Mouse (Mus musculus): Measurements from ENCODE around the gene Nr6a1. TPM values are rescaled to one million over a fixed set of nuclear protein-coding genes. Genes with fewer than 3 reads are reported as not detected.

The Nr6a1 gene
- polyA plus RNA-seq, 2 experiments, result 0.90 to 1.2 TPM

DNA sequence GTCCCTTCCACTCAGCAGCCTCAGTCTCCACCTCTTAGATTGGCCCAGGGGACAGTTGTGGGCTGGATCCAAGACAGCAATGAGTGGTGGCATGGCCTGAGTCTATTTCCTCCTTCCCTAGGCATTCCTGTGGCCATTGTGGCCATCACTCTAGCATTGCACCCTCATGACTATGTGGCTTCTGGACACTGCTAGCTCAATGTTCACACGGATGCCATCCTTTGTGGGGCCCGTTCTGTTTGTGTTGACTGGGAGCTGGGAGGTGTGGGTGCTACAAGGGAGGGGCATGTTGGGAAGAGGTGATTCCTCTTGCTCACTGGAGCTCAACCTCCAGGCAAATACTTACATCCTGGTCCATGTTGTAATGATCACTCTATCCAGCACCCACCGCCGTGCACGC is 245.3 kb downstream of the Nr6a1 start:
- no peak for ATAC-seq (ENCODE audit: insufficient read depth)
- no peak overlapping the region for H3K4me2 ChIP-seq (ENCODE audit: low read depth)
- WGBS (ENCODE audit: insufficient replicate concordance), result 78% methylated on average over 5 of the region's 5 CpGs
- H3K27me3 ChIP-seq (ENCODE audit: control insufficient read depth, insufficient read depth, low read length), result no peaks in the 10 kb centered on the region
- no peak for TF ChIP-seq CTCF (IDR thresholded peaks at IDR 0.05; ENCODE audit: low read depth)
- no peak for TF ChIP-seq EP300 (IDR thresholded peaks at IDR 0.05; ENCODE audit: low read depth)
- no peak overlapping the region for H3K27ac ChIP-seq
- peaks cover 0 to 7% of the 10 kb centered on the region in 2 experiments; a peak in 2 of 4 replicates for H3K4me1 ChIP-seq (replicated peaks; ENCODE audit: control insufficient read depth in 2 of 2, insufficient read depth in 2 of 2, low read length in 1 of 2)
- DNase-seq (ENCODE audit: low read depth in 3 of 3, low spot score in 3 of 3), result no peak
- no peaks in the 10 kb centered on the region for H3K9me3 ChIP-seq (ENCODE audit: control insufficient read depth, low read length)
- H3K4me3 ChIP-seq (ENCODE audit: insufficient read depth in 1 of 2, low read depth in 2 of 2, low read length in 2 of 2), result no peak overlapping the region
- no peaks in the 10 kb centered on the region for H3K36me3 ChIP-seq (replicated peaks; ENCODE audit: control insufficient read depth, insufficient read depth, low read depth)
- no peak overlapping the region for H3K9ac ChIP-seq (replicated peaks)

DNA sequence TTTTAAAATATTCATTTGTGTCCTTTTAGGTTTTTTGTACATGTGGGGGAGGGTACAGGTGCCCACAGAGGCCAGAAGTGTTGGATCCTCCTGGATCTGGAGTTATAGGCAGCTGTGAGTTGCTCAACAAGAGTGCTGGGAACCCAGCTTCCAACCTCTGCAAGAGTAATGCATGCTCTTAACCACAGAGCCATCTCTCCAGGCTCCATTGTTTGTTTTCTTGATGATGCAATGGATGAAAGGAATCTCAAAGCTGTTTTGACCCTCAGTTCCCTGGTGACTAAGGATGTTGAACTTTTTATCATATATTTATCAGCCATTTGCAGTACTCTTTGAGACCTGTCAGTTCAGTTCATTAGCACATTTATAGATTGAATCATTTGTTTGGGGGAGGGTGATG is 248.5 kb downstream of the Nr6a1 start:
- TF ChIP-seq EP300 (IDR thresholded peaks at IDR 0.05; ENCODE audit: low read depth), result no peak
- TF ChIP-seq CTCF (IDR thresholded peaks at IDR 0.05; ENCODE audit: low read depth), result no peak

GRCm38 (mm10) chr2:38675366-38675969 is 252.0 kb downstream of the Nr6a1 start:
- Histone ChIP-seq H3K36me3 (replicated peaks; ENCODE audit: control insufficient read depth, insufficient read depth, low read depth) (no peaks in the 10 kb centered on the region), H3K4me2 (ENCODE audit: low read depth) (no peak overlapping the region), H3K27me3 (ENCODE audit: control insufficient read depth, insufficient read depth, low read length) (no peaks in the 10 kb centered on the region), H3K27ac (no peak overlapping the region), H3K4me3 (ENCODE audit: insufficient read depth in 1 of 2, low read depth in 2 of 2, low read length in 2 of 2) (no peak overlapping the region), H3K9ac (replicated peaks) (no peak overlapping the region), H3K9me3 (ENCODE audit: control insufficient read depth, low read length) (no peaks in the 10 kb centered on the region), H3K4me1 (replicated peaks; ENCODE audit: control insufficient read depth in 2 of 2, insufficient read depth in 2 of 2, low read length in 1 of 2) (no peaks in the 10 kb centered on the region)
- TF ChIP-seq EP300 (IDR thresholded peaks at IDR 0.05; ENCODE audit: low read depth) (no peak), CTCF (IDR thresholded peaks at IDR 0.05; ENCODE audit: low read depth) (peak; percentile 54)
- 51% methylated on average over 9 of the region's 9 CpGs for WGBS (ENCODE audit: insufficient replicate concordance)
- DNase-seq (ENCODE audit: low read depth in 3 of 3, low spot score in 3 of 3) (no peak), ATAC-seq (ENCODE audit: insufficient read depth) (no peak)

More for the DNA sequence above, 248.5 kb downstream of the Nr6a1 start:
- ATAC-seq (ENCODE audit: insufficient read depth), result no peak
- no peaks in the 10 kb centered on the region for H3K27me3 ChIP-seq (ENCODE audit: control insufficient read depth, insufficient read depth, low read length)
- H3K36me3 ChIP-seq (replicated peaks; ENCODE audit: control insufficient read depth, insufficient read depth, low read depth), result no peaks in the 10 kb centered on the region
- H3K9me3 ChIP-seq (ENCODE audit: control insufficient read depth, low read length), result no peaks in the 10 kb centered on the region
- H3K4me2 ChIP-seq (ENCODE audit: low read depth), result no peak overlapping the region
- no peak overlapping the region for H3K4me3 ChIP-seq (ENCODE audit: insufficient read depth in 1 of 2, low read depth in 2 of 2, low read length in 2 of 2)
- peaks cover 0 to 7% of the 10 kb centered on the region in 2 experiments; a peak in 2 of 4 replicates for H3K4me1 ChIP-seq (replicated peaks; ENCODE audit: control insufficient read depth in 2 of 2, insufficient read depth in 2 of 2, low read length in 1 of 2)
- no peak overlapping the region for H3K27ac ChIP-seq
- DNase-seq (ENCODE audit: low read depth in 3 of 3, low spot score in 3 of 3), result no peak
- H3K9ac ChIP-seq (replicated peaks), result no peak overlapping the region

Small RNAs within 50 kb of the gene (microRNA-seq; reads per million reads assigned to microRNA genes)
- gene Mir181a-2 (61.7 reads per million, percentile 42 among the genes with 10 or more reads in this experiment), gene Mir181b-2 (246 reads per million, percentile 59 among the genes with 10 or more reads in this experiment)

Other genes with a start within 250 kb of the Nr6a1 start
- not detected in 2 replicates for gene Nr5a1, start 213.1 kb downstream of the Nr6a1 start, polyA plus RNA-seq (2012; rRNA removed)
- not detected in 2 replicates for gene Nr5a1, start 213.1 kb downstream of the Nr6a1 start, polyA plus RNA-seq (2014; fragmentation: Nextera tagmentation; extraction: Ambion mirVana)
- gene Olfml2a, start 4.3 kb upstream of the Nr6a1 start, polyA plus RNA-seq (2012; rRNA removed), result 0.02 and 0.07 TPM in 2 replicates
- 0.06 and 0.10 TPM in 2 replicates for gene Olfml2a, start 4.3 kb upstream of the Nr6a1 start, polyA plus RNA-seq (2014; fragmentation: Nextera tagmentation; extraction: Ambion mirVana)
- gene Wdr38, start 69.8 kb upstream of the Nr6a1 start, polyA plus RNA-seq (2012; rRNA removed), result 0.29 and 0.42 TPM in 2 replicates
- 0.29 and 0.58 TPM in 2 replicates for gene Wdr38, start 69.8 kb upstream of the Nr6a1 start, polyA plus RNA-seq (2014; fragmentation: Nextera tagmentation; extraction: Ambion mirVana)
- gene Arpc5l, start 77.7 kb upstream of the Nr6a1 start, polyA plus RNA-seq (2012; rRNA removed), result 14.9 and 29.8 TPM in 2 replicates
- 54.1 and 55.5 TPM in 2 replicates for gene Arpc5l, start 77.7 kb upstream of the Nr6a1 start, polyA plus RNA-seq (2014; fragmentation: Nextera tagmentation; extraction: Ambion mirVana)
- 286 and 465 TPM in 2 replicates for gene Rpl35, start 77.9 kb upstream of the Nr6a1 start, polyA plus RNA-seq (2012; rRNA removed)
- 699 and 714 TPM in 2 replicates for gene Rpl35, start 77.9 kb upstream of the Nr6a1 start, polyA plus RNA-seq (2014; fragmentation: Nextera tagmentation; extraction: Ambion mirVana)
- gene Golga1, start 137.9 kb upstream of the Nr6a1 start, polyA plus RNA-seq (2012; rRNA removed), result 5.9 and 9.0 TPM in 2 replicates
- 9.1 and 9.5 TPM in 2 replicates for gene Golga1, start 137.9 kb upstream of the Nr6a1 start, polyA plus RNA-seq (2014; fragmentation: Nextera tagmentation; extraction: Ambion mirVana)